Mouse (Mus musculus): ENCODE results near the gene Haus6. TPM values are rescaled to one million over a fixed set of nuclear protein-coding genes. Genes with fewer than 3 reads are reported as not detected.

The Haus6 gene
- polyA plus RNA-seq, 1 experiment from 2014 or later = 27.7 TPM

- no peak overlapping the region for H3K4me2 ChIP-seq (replicated peaks; ENCODE audit: low read depth, low read length)
- no peaks in the 10 kb centered on the region for H3K27me3 ChIP-seq (ENCODE audit: control insufficient read depth, insufficient read depth, low read length)
- no peaks in the 10 kb centered on the region for H3K9me3 ChIP-seq (ENCODE audit: control insufficient read depth, low read length)
- peaks cover 44% of the 10 kb centered on the region for H3K36me3 ChIP-seq (ENCODE audit: control insufficient read depth, insufficient read depth, low read length)
- H3K4me1 ChIP-seq (ENCODE audit: control insufficient read depth, insufficient read depth, low read length) = peaks cover 10% of the 10 kb centered on the region
- no peak for ATAC-seq (ENCODE audit: low FRiP score, low TSS enrichment)
- WGBS = 63% methylated on average over 4 of the region's 4 CpGs
- no peak overlapping the region for H3K4me3 ChIP-seq (ENCODE audit: low read length)
- H3K27ac ChIP-seq (ENCODE audit: low read depth, low read length) = no peak overlapping the region
- no peak overlapping the region for H3K9ac ChIP-seq (ENCODE audit: low read depth, low read length)
Measured at GRCm38 (mm10) chr4:86580056-86580455, 31.8 kb downstream of the Haus6 start.

DNA sequence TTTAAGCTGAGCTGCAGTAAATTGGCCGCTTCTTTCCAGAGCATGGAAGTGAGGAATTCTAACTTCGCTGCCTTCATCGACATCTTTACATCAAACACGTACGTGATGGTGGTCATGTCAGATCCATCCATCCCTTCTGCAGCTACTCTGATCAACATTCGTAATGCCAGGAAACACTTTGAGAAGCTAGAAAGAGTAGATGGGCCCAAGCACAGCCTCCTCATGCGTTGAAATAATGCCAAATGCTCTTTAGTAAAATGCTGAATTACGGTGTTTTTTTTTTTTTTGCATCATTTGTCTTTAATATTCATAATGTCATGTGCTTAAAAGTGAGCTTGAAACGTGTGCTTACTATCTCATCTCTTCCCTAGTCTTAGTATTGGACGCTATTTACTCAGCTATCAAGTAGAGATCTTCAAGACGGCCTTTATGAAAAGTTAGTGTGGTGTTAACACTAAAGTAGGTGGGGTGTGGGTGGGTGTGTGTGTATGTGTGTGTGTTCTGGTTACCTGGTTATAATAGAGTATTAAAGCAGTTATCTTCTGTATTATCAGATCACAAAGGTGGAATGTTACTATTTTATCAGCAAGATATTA, 35.1 kb downstream of the Haus6 start:
- Histone ChIP-seq H3K9me3 (ENCODE audit: control insufficient read depth, low read length) (no peaks in the 10 kb centered on the region), H3K27me3 (ENCODE audit: control insufficient read depth, insufficient read depth, low read length) (no peaks in the 10 kb centered on the region), H3K4me1 (ENCODE audit: control insufficient read depth, insufficient read depth, low read length) (peaks cover 14% of the 10 kb centered on the region), H3K4me3 (ENCODE audit: low read length) (peak overlapping the region; percentile 89), H3K4me2 (replicated peaks; ENCODE audit: low read depth, low read length) (peak overlapping the region; percentile 65), H3K9ac (ENCODE audit: low read depth, low read length) (peak overlapping the region; percentile 95), H3K36me3 (ENCODE audit: control insufficient read depth, insufficient read depth, low read length) (peaks cover 22% of the 10 kb centered on the region; the same call in 1 of the 2 replicates), H3K27ac (ENCODE audit: low read depth, low read length) (no peak overlapping the region)
- WGBS = 10% methylated on average over 11 of the region's 11 CpGs
- ATAC-seq (ENCODE audit: low FRiP score, low TSS enrichment) = no peak

DNA sequence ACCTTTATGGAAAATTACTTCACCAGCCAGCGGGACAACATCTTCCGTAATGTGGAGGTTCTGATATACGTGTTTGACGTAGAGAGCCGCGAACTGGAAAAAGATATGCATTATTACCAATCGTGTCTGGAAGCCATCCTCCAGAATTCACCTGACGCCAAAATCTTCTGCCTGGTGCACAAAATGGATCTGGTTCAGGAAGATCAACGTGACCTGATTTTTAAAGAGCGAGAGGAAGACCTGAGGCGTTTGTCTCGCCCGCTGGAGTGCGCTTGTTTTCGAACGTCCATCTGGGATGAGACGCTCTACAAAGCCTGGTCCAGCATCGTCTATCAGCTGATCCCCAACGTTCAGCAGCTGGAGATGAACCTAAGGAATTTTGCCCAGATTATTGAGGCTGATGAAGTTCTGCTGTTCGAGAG, 35.7 kb downstream of the Haus6 start:
- WGBS = under 1% methylated on average over 20 of the region's 20 CpGs

DNA sequence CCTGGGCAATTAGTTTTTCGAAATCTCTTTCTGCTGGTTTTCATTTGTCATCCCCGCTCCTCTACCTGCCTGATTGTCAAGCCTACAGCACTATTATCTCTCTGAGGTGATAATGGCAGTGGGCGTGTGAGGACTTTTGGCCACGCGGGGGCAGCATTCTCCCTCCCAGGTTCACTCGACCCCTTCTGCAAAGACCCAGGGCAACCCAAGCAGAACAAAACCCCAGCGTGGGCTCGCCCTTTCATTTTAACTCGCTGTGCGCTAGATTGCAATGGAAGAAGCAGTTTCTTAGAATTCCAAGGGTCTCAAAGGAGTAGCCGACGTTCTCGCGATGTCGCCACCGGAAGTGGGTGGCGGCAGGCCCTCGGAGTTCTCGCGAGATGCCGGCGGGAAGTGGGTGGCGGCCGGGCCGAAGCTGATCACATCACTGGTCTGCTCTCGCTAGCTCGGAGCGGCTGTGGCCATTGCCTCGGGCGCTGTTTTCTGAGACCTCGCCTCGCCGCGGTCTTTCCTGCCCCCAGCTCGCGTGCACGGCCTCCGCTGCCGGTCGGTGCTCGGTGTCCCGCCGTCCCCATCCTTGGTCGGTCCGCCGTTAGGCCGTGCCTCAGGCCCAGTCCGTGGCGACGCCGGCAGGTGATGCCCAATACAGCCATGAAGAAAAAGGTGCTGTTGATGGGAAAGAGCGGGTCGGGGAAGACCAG, 36.4 kb downstream of the Haus6 start, which contains the start of gene Rraga:
TSS of gene Rraga (plus strand) at position 386 of the 701 bp plus-strand sequence.
- H3K36me3 ChIP-seq (ENCODE audit: control insufficient read depth, insufficient read depth, low read length) = peaks cover 16% of the 10 kb centered on the region; the same call in 1 of the 2 replicates
- peak within 1 kb of the TSS; percentile 89 for H3K4me3 ChIP-seq (ENCODE audit: low read length)
- H3K4me2 ChIP-seq (replicated peaks; ENCODE audit: low read depth, low read length) = peak within 1 kb of the TSS; percentile 65
- no peaks in the 10 kb centered on the region for H3K27me3 ChIP-seq (ENCODE audit: control insufficient read depth, insufficient read depth, low read length)
- WGBS = under 1% methylated on average over 53 of the region's 53 CpGs
- H3K9me3 ChIP-seq (ENCODE audit: control insufficient read depth, low read length) = no peaks in the 10 kb centered on the region
- peak within 1 kb of the TSS; percentile 98 for H3K27ac ChIP-seq (ENCODE audit: low read depth, low read length)
- peak; percentile 97 for ATAC-seq (ENCODE audit: low FRiP score, low TSS enrichment)
- peaks cover 14% of the 10 kb centered on the region for H3K4me1 ChIP-seq (ENCODE audit: control insufficient read depth, insufficient read depth, low read length)
- peak within 1 kb of the TSS; percentile 95 for H3K9ac ChIP-seq (ENCODE audit: low read depth, low read length)

More for the DNA sequence above, 35.7 kb downstream of the Haus6 start:
- no peaks in the 10 kb centered on the region for H3K27me3 ChIP-seq (ENCODE audit: control insufficient read depth, insufficient read depth, low read length)
- peak overlapping the region; percentile 95 for H3K9ac ChIP-seq (ENCODE audit: low read depth, low read length)
- peak overlapping the region; percentile 98 for H3K27ac ChIP-seq (ENCODE audit: low read depth, low read length)
- H3K4me1 ChIP-seq (ENCODE audit: control insufficient read depth, insufficient read depth, low read length) = peaks cover 14% of the 10 kb centered on the region
- H3K4me3 ChIP-seq (ENCODE audit: low read length) = peak overlapping the region; percentile 89
- peak overlapping the region; percentile 65 for H3K4me2 ChIP-seq (replicated peaks; ENCODE audit: low read depth, low read length)
- no peaks in the 10 kb centered on the region for H3K9me3 ChIP-seq (ENCODE audit: control insufficient read depth, low read length)
- ATAC-seq (ENCODE audit: low FRiP score, low TSS enrichment) = no peak
- H3K36me3 ChIP-seq (ENCODE audit: control insufficient read depth, insufficient read depth, low read length) = peaks cover 22% of the 10 kb centered on the region; the same call in 1 of the 2 replicates

- ATAC-seq (ENCODE audit: low FRiP score, low TSS enrichment) = peak; percentile 41
- H3K36me3 ChIP-seq (ENCODE audit: control insufficient read depth, insufficient read depth, low read length) = peaks cover 11% of the 10 kb centered on the region; the same call in 1 of the 2 replicates
- peak overlapping the region; percentile 98 for H3K27ac ChIP-seq (ENCODE audit: low read depth, low read length)
- peak overlapping the region; percentile 89 for H3K4me3 ChIP-seq (ENCODE audit: low read length)
- H3K27me3 ChIP-seq (ENCODE audit: control insufficient read depth, insufficient read depth, low read length) = no peaks in the 10 kb centered on the region
- no peaks in the 10 kb centered on the region for H3K9me3 ChIP-seq (ENCODE audit: control insufficient read depth, low read length)
- 20% methylated on average over 6 of the region's 6 CpGs for WGBS
- H3K9ac ChIP-seq (ENCODE audit: low read depth, low read length) = peak overlapping the region; percentile 95
- H3K4me2 ChIP-seq (replicated peaks; ENCODE audit: low read depth, low read length) = peak overlapping the region; percentile 65
- peaks cover 14% of the 10 kb centered on the region for H3K4me1 ChIP-seq (ENCODE audit: control insufficient read depth, insufficient read depth, low read length)
Measured at GRCm38 (mm10) chr4:86574939-86575282, 36.9 kb downstream of the Haus6 start.

DNA sequence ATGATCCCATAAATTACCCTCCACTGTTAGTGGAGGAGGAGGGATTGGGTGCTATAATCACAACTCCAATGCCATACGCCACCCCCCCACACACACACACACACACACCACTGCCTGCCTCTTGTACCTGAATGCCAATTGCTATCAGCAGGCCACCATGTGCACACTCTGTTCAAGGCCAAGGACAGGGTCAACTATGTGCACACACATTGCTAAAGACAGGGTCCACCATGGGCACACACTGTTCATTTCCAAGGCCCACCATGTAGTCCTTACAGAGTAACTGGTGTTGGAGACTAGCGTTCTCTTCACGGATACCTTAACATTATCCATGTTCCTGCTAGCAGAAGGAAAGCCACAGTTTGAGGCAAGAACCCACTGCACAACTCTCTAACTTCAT, 50.8 kb downstream of the Haus6 start:
- ATAC-seq (ENCODE audit: low FRiP score, low TSS enrichment) = no peak
- no peak overlapping the region for H3K9ac ChIP-seq (ENCODE audit: low read depth, low read length)
- H3K36me3 ChIP-seq (ENCODE audit: control insufficient read depth, insufficient read depth, low read length) = no peaks in the 10 kb centered on the region
- no peak overlapping the region for H3K27ac ChIP-seq (ENCODE audit: low read depth, low read length)
- no peaks in the 10 kb centered on the region for H3K27me3 ChIP-seq (ENCODE audit: control insufficient read depth, insufficient read depth, low read length)
- H3K4me2 ChIP-seq (replicated peaks; ENCODE audit: low read depth, low read length) = no peak overlapping the region
- 97% methylated on average over 3 of the region's 3 CpGs for WGBS
- no peaks in the 10 kb centered on the region for H3K4me1 ChIP-seq (ENCODE audit: control insufficient read depth, insufficient read depth, low read length)
- H3K9me3 ChIP-seq (ENCODE audit: control insufficient read depth, low read length) = no peaks in the 10 kb centered on the region
- no peak overlapping the region for H3K4me3 ChIP-seq (ENCODE audit: low read length)

DNA sequence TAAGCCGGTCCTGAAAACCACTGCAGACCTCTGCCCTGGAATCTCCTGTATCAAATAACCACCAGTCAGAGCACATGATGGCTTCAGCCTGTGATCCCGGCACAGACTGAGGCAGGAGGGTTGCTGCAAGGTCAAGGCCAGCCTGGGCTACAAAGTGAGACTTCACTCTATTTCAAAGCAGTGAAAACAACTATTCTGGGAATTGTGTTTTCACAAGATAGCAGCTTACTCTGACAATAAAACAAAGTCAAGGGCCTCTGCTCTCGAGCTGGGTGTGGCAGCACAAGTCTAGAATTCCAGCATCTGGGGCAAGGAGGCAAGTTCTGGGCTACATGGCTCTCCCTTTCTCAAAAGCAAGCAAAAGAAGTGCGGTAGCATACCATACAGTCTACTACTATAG, 52.8 kb downstream of the Haus6 start:
- Histone ChIP-seq H3K9ac (ENCODE audit: low read depth, low read length) (no peak overlapping the region), H3K36me3 (ENCODE audit: control insufficient read depth, insufficient read depth, low read length) (no peaks in the 10 kb centered on the region), H3K27ac (ENCODE audit: low read depth, low read length) (no peak overlapping the region), H3K4me2 (replicated peaks; ENCODE audit: low read depth, low read length) (no peak overlapping the region), H3K9me3 (ENCODE audit: control insufficient read depth, low read length) (no peaks in the 10 kb centered on the region), H3K27me3 (ENCODE audit: control insufficient read depth, insufficient read depth, low read length) (no peaks in the 10 kb centered on the region), H3K4me3 (ENCODE audit: low read length) (no peak overlapping the region), H3K4me1 (ENCODE audit: control insufficient read depth, insufficient read depth, low read length) (no peaks in the 10 kb centered on the region)
- no peak for ATAC-seq (ENCODE audit: low FRiP score, low TSS enrichment)
- WGBS = 53% methylated on average over 4 of the region's 4 CpGs

- Histone ChIP-seq H3K4me3 (ENCODE audit: low read length) (no peak within 1 kb of the TSS), H3K9ac (ENCODE audit: low read depth, low read length) (no peak within 1 kb of the TSS), H3K4me2 (replicated peaks; ENCODE audit: low read depth, low read length) (no peak within 1 kb of the TSS), H3K27me3 (ENCODE audit: control insufficient read depth, insufficient read depth, low read length) (no peaks in the 10 kb centered on the region), H3K27ac (ENCODE audit: low read depth, low read length) (no peak within 1 kb of the TSS), H3K4me1 (ENCODE audit: control insufficient read depth, insufficient read depth, low read length) (no peaks in the 10 kb centered on the region), H3K9me3 (ENCODE audit: control insufficient read depth, low read length) (no peaks in the 10 kb centered on the region), H3K36me3 (ENCODE audit: control insufficient read depth, insufficient read depth, low read length) (no peaks in the 10 kb centered on the region)
- no peak for ATAC-seq (ENCODE audit: low FRiP score, low TSS enrichment)
- 92% methylated on average over 7 of the region's 7 CpGs for WGBS
Measured at GRCm38 (mm10) chr4:86558228-86558627, 53.6 kb downstream of the Haus6 start, which contains the start of gene Saxo1. Gene Saxo1 (minus strand): TSS chr4:86558328.

DNA sequence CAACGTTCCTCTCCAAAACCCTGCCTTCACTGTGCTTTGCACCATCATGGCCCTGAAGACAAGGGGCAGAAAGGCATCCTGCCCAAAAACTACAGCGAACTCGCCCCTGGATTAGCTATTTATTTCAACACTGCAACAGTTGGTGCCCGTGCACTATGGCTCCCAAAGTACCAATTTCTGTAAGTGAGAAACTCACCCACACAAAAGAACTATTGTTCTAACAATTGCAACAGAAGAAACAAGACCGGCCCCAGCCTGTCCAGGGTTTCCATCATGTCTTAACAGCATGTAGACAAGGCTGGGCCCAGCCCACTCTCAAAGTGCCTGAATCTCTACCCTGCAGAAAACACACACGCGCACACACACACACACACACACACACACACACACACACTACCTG, 54.5 kb downstream of the Haus6 start:
- no peak for ATAC-seq (ENCODE audit: low FRiP score, low TSS enrichment)
- Histone ChIP-seq H3K4me2 (replicated peaks; ENCODE audit: low read depth, low read length) (no peak overlapping the region), H3K9ac (ENCODE audit: low read depth, low read length) (no peak overlapping the region), H3K9me3 (ENCODE audit: control insufficient read depth, low read length) (no peaks in the 10 kb centered on the region), H3K27me3 (ENCODE audit: control insufficient read depth, insufficient read depth, low read length) (no peaks in the 10 kb centered on the region), H3K4me3 (ENCODE audit: low read length) (no peak overlapping the region), H3K27ac (ENCODE audit: low read depth, low read length) (no peak overlapping the region), H3K4me1 (ENCODE audit: control insufficient read depth, insufficient read depth, low read length) (no peaks in the 10 kb centered on the region), H3K36me3 (ENCODE audit: control insufficient read depth, insufficient read depth, low read length) (no peaks in the 10 kb centered on the region)
- WGBS = 76% methylated on average over 7 of the region's 7 CpGs

Data from kidney, embryonic 14.5 days (tissue).